Mouse (Mus musculus): ENCODE measurements around the gene Spn. TPM values are rescaled to one million over a fixed set of nuclear protein-coding genes. Genes with fewer than 3 reads are reported as not detected.

The Spn gene
- polyA plus RNA-seq, 1 experiment from 2014 or later, result 1.3 TPM

DNA sequence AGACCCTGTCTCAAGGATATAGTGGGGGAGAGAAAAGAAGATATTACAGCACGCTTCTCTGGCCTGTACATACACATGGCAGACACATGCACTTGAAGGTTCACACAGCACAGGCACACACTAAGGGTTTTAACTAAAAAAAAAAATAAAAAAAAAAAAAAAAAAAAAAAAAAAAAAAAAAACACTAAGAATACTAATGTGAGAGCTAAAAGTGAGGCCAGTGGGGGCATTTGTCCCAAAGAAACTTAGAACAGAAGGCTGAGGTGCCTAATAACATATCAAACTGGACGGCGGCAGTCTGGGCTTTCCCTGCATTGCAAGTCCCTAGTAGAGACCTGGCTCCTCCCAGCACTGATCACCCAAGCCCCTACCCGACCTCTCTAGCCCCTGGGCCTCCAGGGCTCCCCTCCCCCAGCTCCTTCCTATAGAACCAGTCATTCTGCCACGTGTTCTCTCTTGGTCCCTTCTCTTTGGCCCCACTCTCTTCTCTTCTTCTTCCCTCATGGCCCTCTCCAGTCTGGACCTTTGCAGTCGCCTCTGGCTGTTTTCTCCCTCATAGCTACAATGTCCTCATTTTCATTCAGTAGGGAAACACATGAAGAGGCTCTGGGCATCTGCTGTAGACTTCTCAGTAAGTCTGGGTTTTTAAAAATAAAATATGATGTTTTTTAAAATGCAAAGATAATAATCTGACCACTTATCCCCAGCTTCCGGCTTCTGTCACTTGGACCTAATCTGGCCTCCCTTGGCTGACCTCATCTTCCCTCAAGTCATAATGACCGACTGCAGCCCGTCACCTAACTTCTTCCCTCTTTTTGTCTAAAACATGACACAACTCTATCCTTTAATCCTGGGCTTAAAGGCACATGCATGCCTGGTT is 8.0 kb upstream of the Spn start:
- no peak for ATAC-seq (ENCODE audit: insufficient read depth, low FRiP score)
- WGBS, result 55% methylated on average over 9 of the region's 9 CpGs
- Histone ChIP-seq H3K4me1 (ENCODE audit: control insufficient read depth, insufficient read depth, low read length) (no peaks in the 10 kb centered on the region), H3K4me2 (ENCODE audit: low read depth, low read length) (no peak overlapping the region), H3K27me3 (ENCODE audit: control insufficient read depth, insufficient read depth, low read length) (no peaks in the 10 kb centered on the region), H3K4me3 (replicated peaks; ENCODE audit: low read length) (no peak overlapping the region), H3K36me3 (ENCODE audit: control insufficient read depth, insufficient read depth, low read length) (no peaks in the 10 kb centered on the region), H3K9me3 (replicated peaks; ENCODE audit: control insufficient read depth, low read length) (no peaks in the 10 kb centered on the region), H3K9ac (ENCODE audit: low read length) (no peak overlapping the region), H3K27ac (ENCODE audit: low read length) (no peak overlapping the region)

DNA sequence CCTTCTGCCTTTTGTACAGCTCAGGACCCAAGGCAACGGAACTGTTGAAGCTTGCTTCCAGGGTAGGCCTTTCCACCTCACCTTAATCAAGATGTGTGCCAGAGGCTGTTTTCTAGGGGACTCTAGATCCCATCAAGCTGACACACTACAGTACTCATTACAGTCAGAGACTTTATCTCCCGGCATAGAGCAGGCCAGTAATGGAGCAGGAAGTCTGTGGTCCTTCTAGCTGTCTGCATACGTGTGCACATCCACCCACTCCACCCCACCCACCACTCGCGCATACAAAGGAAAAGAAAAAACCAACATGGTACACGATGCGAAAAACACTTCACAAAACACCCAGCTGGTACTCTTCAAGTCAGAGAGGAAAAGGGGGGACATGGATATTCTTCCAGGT is 6.8 kb upstream of the Spn start:
- Histone ChIP-seq H3K4me3 (replicated peaks; ENCODE audit: low read length) (no peak overlapping the region), H3K4me2 (ENCODE audit: low read depth, low read length) (no peak overlapping the region), H3K9me3 (replicated peaks; ENCODE audit: control insufficient read depth, low read length) (no peaks in the 10 kb centered on the region), H3K36me3 (ENCODE audit: control insufficient read depth, insufficient read depth, low read length) (no peaks in the 10 kb centered on the region), H3K27ac (ENCODE audit: low read length) (no peak overlapping the region), H3K4me1 (ENCODE audit: control insufficient read depth, insufficient read depth, low read length) (no peaks in the 10 kb centered on the region), H3K9ac (ENCODE audit: low read length) (no peak overlapping the region), H3K27me3 (ENCODE audit: control insufficient read depth, insufficient read depth, low read length) (no peaks in the 10 kb centered on the region)
- 73% methylated on average over 7 of the region's 7 CpGs for WGBS
- ATAC-seq (ENCODE audit: insufficient read depth, low FRiP score), result no peak

DNA sequence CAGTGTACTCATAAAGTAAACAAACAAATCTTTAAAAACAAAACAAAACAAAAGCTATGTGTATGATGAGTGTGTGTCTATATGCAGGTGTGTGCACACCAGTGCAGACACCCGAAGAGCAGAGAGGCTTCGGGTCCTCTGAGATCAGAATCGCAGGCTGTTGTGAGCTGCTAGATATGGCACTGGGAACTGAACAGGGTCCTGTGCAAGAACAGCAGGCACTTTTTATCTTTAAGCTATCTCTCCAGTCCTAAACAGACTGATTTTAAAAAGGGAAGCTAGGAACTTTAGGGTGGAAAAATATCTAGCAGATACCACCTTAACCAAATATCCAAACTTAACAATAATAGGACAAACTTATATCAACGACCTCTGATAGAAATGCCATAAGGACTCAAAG is 5.0 kb upstream of the Spn start:
- H3K4me3 ChIP-seq (replicated peaks; ENCODE audit: low read length), result no peak overlapping the region
- H3K36me3 ChIP-seq (ENCODE audit: control insufficient read depth, insufficient read depth, low read length), result no peaks in the 10 kb centered on the region
- no peak overlapping the region for H3K4me2 ChIP-seq (ENCODE audit: low read depth, low read length)
- H3K9ac ChIP-seq (ENCODE audit: low read length), result no peak overlapping the region
- H3K9me3 ChIP-seq (replicated peaks; ENCODE audit: control insufficient read depth, low read length), result no peaks in the 10 kb centered on the region
- ATAC-seq (ENCODE audit: insufficient read depth, low FRiP score), result no peak
- H3K4me1 ChIP-seq (ENCODE audit: control insufficient read depth, insufficient read depth, low read length), result no peaks in the 10 kb centered on the region
- no peak overlapping the region for H3K27ac ChIP-seq (ENCODE audit: low read length)
- no peaks in the 10 kb centered on the region for H3K27me3 ChIP-seq (ENCODE audit: control insufficient read depth, insufficient read depth, low read length)
- WGBS, result 87% methylated on average over 4 of the region's 4 CpGs

DNA sequence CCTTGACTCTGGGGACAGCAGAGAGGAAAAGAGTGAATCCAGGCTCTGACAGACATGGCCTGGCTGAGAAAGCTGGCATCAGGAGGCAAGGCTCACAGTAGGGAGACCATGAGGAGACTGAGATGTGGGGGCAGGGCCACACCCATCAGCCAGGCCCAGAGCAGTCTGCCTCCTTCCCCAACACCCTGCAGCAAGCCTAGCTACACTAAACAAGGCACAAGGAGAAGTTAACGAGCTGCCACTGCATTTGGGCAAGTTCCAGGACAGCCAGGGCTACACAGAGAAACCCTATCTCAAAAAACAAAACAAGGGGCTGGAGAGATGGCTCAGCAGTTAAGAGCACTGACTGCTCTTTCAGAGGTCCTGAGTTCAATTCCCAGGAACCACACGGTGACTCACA is 4.6 kb upstream of the Spn start:
- Histone ChIP-seq H3K9me3 (replicated peaks; ENCODE audit: control insufficient read depth, low read length) (no peaks in the 10 kb centered on the region), H3K4me2 (ENCODE audit: low read depth, low read length) (no peak overlapping the region), H3K4me1 (ENCODE audit: control insufficient read depth, insufficient read depth, low read length) (no peaks in the 10 kb centered on the region), H3K4me3 (replicated peaks; ENCODE audit: low read length) (no peak overlapping the region), H3K27ac (ENCODE audit: low read length) (no peak overlapping the region), H3K27me3 (ENCODE audit: control insufficient read depth, insufficient read depth, low read length) (no peaks in the 10 kb centered on the region), H3K9ac (ENCODE audit: low read length) (no peak overlapping the region), H3K36me3 (ENCODE audit: control insufficient read depth, insufficient read depth, low read length) (no peaks in the 10 kb centered on the region)
- 48% methylated on average over 2 of the region's 2 CpGs for WGBS
- no peak for ATAC-seq (ENCODE audit: insufficient read depth, low FRiP score)

DNA sequence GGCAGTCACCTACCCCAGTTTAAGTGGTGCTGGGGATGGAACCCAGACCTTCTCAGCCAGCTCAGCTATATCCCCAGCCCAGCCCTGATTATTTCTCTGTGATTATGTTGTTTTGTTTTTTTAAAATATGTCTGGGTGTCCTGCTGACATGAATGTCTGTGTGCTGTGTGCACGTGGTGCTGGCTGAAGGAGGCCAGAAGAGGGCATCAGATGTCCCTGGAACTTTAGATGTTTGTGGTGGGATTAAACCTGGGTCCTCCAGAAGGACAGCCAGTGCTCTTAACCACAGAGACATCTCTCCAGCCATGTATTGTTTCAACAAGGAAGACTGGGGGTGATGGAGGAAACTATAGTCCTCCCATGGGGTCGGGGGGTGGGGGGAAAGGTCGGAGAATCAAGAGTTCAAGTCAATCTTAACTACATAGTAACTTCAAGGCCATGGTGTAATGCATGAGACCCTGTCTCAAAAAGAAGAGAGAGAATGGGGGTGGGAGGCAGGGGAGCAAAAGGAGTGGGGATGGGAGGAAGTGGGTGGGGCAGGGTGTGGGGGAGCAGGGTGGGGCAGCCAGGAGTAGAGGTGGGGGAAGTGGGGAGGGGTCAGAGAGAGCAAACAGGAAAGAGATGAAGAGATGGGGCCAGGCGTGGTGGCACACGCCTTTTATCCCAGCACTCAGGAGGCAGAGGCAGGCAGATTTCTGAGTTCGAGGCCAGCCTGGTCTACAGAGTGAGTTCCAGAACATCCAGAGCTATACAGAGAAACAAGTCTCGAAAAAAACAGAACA is 3.2 kb upstream of the Spn start:
- H3K4me1 ChIP-seq (ENCODE audit: control insufficient read depth, insufficient read depth, low read length), result no peaks in the 10 kb centered on the region
- WGBS, result 61% methylated on average over 7 of the region's 7 CpGs
- H3K9ac ChIP-seq (ENCODE audit: low read length), result no peak overlapping the region
- no peaks in the 10 kb centered on the region for H3K9me3 ChIP-seq (replicated peaks; ENCODE audit: control insufficient read depth, low read length)
- no peak overlapping the region for H3K4me3 ChIP-seq (replicated peaks; ENCODE audit: low read length)
- H3K27me3 ChIP-seq (ENCODE audit: control insufficient read depth, insufficient read depth, low read length), result no peaks in the 10 kb centered on the region
- no peaks in the 10 kb centered on the region for H3K36me3 ChIP-seq (ENCODE audit: control insufficient read depth, insufficient read depth, low read length)
- ATAC-seq (ENCODE audit: insufficient read depth, low FRiP score), result no peak
- no peak overlapping the region for H3K27ac ChIP-seq (ENCODE audit: low read length)
- H3K4me2 ChIP-seq (ENCODE audit: low read depth, low read length), result no peak overlapping the region

DNA sequence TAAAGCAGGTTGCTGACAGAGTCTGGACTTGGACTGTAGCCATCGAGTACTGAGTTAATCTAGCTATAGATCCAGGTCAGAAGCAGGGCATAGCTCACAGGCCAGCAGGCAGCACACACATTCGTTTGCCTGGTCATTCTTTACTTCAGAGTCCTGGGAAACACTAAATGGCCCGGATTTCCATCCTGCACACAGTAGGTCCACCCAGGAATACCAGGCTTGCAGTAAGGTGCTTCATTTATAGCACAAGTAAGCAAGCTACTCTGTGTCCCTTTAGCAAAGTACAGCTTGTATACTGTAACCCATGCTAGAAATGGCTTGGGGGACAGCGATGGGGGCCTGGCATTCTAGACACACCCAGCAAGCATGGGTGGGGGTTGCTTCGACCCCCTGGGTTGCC is 1.9 kb upstream of the Spn start:
- no peak for ATAC-seq (ENCODE audit: insufficient read depth, low FRiP score)
- H3K9me3 ChIP-seq (replicated peaks; ENCODE audit: control insufficient read depth, low read length), result no peaks in the 10 kb centered on the region
- no peaks in the 10 kb centered on the region for H3K4me1 ChIP-seq (ENCODE audit: control insufficient read depth, insufficient read depth, low read length)
- H3K27ac ChIP-seq (ENCODE audit: low read length), result no peak overlapping the region
- H3K36me3 ChIP-seq (ENCODE audit: control insufficient read depth, insufficient read depth, low read length), result no peaks in the 10 kb centered on the region
- H3K4me2 ChIP-seq (ENCODE audit: low read depth, low read length), result no peak overlapping the region
- H3K27me3 ChIP-seq (ENCODE audit: control insufficient read depth, insufficient read depth, low read length), result no peaks in the 10 kb centered on the region
- H3K9ac ChIP-seq (ENCODE audit: low read length), result no peak overlapping the region
- 45% methylated on average over 5 of the region's 5 CpGs for WGBS
- no peak overlapping the region for H3K4me3 ChIP-seq (replicated peaks; ENCODE audit: low read length)

DNA sequence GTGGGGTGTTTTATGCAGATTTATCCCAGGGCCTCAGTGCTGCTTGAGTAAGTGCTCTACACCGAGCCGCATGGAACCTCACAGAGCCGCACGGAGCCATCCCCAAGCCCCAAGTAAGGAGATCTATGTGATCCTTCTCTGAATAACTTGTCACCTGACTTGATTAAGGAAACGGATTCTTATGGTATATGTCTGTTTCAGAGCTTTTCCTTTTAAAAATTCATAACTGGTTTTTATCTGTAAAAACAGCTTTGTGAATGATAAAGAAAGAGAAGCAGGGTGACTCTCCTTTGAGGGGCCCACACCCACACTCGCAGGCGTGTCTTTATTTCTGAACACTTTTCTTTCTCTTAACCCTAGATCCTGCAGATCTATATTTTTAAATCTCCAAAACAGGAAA is 1.5 kb upstream of the Spn start:
- ATAC-seq (ENCODE audit: insufficient read depth, low FRiP score), result no peak

DNA sequence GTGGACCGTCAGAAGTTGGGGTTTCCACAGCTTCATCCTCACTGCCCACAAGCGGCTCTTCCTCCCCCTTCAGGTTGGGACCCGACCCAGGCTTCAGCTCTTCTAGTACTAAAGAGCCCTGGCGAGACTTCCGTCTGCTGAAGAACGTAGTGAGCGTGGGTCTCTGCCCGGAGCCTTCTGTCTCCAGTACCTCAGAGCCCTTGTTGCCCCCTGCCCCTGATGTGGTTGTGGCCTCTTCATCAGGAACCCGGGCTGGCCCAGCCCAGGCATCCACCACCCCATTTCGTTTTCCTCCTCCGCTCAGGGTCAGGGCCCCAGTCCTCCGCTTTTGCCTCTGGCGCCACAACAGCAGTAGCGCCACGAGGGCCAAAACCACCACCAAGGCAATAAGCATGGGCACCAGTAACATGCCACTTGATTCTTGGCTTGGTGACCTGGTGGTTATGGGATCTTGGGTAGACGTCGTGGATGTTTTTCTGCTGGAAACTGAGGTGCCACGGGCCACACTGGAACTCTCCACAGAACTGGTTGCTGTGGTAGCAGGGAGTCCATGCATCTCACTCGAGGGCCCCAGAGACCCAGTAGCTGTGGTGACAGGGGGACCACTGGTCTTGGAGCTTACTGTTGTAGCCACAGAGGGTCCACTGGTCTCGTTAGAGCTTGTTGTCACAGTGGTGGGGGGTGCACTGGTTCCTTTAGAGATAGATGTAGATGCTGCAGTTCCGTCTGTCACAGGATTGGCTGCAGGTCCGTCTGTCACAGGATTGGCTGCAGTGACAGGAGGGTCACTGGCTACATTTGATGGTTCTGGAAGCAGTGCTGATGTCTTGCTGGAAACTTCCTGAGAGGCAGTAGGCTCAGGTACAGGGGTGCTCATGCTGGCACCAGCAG is 1.2 kb downstream of the Spn start:
- Histone ChIP-seq H3K4me1 (ENCODE audit: control insufficient read depth, insufficient read depth, low read length) (no peaks in the 10 kb centered on the region), H3K4me3 (replicated peaks; ENCODE audit: low read length) (no peak overlapping the region), H3K27ac (ENCODE audit: low read length) (no peak overlapping the region), H3K9ac (ENCODE audit: low read length) (no peak overlapping the region), H3K4me2 (ENCODE audit: low read depth, low read length) (no peak overlapping the region), H3K9me3 (replicated peaks; ENCODE audit: control insufficient read depth, low read length) (no peaks in the 10 kb centered on the region), H3K36me3 (ENCODE audit: control insufficient read depth, insufficient read depth, low read length) (no peaks in the 10 kb centered on the region), H3K27me3 (ENCODE audit: control insufficient read depth, insufficient read depth, low read length) (no peaks in the 10 kb centered on the region)
- ATAC-seq (ENCODE audit: insufficient read depth, low FRiP score), result no peak
- 79% methylated on average over 22 of the region's 22 CpGs for WGBS

More for the DNA sequence above, 1.5 kb upstream of the Spn start:
- WGBS, result 84% methylated on average over 7 of the region's 7 CpGs
- H3K4me3 ChIP-seq (replicated peaks; ENCODE audit: low read length), result no peak overlapping the region
- H3K9me3 ChIP-seq (replicated peaks; ENCODE audit: control insufficient read depth, low read length), result no peaks in the 10 kb centered on the region
- no peak overlapping the region for H3K4me2 ChIP-seq (ENCODE audit: low read depth, low read length)
- no peaks in the 10 kb centered on the region for H3K36me3 ChIP-seq (ENCODE audit: control insufficient read depth, insufficient read depth, low read length)
- H3K27me3 ChIP-seq (ENCODE audit: control insufficient read depth, insufficient read depth, low read length), result no peaks in the 10 kb centered on the region
- no peak overlapping the region for H3K27ac ChIP-seq (ENCODE audit: low read length)
- H3K9ac ChIP-seq (ENCODE audit: low read length), result no peak overlapping the region
- no peaks in the 10 kb centered on the region for H3K4me1 ChIP-seq (ENCODE audit: control insufficient read depth, insufficient read depth, low read length)

Measured in stomach, embryonic 16.5 days (tissue).